Mouse (Mus musculus) megakaryocyte, embryonic 14.5 days (primary cell): Measurements from ENCODE around the gene Ubb.

ENCODE experiments used
- FLI1 ChIP-seq: IDR thresholded peaks from 2 replicates; pipeline ENCODE4 v1.6.1; 2012; ENCODE audit warnings: low read length, inconsistent platforms, mixed read lengths
- GATA1 ChIP-seq: IDR thresholded peaks from 3 replicates; pipeline ENCODE4 v1.6.1; 2012; ENCODE audit warnings: mixed read lengths, low read length, inconsistent platforms, borderline replicate concordance

DNA sequence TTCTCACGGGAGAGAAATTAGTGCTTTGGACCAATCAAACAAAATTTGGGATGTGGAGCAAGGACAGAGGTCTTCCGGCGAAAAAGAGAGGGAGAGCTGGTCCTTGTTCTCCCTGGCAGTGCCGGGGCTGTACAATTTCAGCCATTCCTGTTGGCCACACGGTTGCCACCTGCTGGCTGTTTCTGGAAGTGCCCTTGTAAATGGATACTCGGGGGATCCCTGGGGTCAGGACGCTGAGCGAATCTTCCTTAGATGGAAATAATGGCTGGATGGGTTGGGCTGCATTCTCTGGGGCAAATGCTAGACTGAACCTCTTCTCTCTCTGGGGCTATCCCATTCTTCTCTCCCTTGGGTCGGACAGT, 24.3 kb downstream of the Ubb start:
- TF ChIP-seq GATA1 (no peak), FLI1 (no peak)
